Mouse (Mus musculus): ENCODE results near the gene Ngrn. TPM values are rescaled to one million over a fixed set of nuclear protein-coding genes. Genes with fewer than 3 reads are reported as not detected.

Ngrn gene
- polyA plus RNA-seq (2015; fragmentation: Nextera tagmentation; extraction: Ambion mirVana), result 51.3 and 52.8 TPM in 2 replicates

DNA sequence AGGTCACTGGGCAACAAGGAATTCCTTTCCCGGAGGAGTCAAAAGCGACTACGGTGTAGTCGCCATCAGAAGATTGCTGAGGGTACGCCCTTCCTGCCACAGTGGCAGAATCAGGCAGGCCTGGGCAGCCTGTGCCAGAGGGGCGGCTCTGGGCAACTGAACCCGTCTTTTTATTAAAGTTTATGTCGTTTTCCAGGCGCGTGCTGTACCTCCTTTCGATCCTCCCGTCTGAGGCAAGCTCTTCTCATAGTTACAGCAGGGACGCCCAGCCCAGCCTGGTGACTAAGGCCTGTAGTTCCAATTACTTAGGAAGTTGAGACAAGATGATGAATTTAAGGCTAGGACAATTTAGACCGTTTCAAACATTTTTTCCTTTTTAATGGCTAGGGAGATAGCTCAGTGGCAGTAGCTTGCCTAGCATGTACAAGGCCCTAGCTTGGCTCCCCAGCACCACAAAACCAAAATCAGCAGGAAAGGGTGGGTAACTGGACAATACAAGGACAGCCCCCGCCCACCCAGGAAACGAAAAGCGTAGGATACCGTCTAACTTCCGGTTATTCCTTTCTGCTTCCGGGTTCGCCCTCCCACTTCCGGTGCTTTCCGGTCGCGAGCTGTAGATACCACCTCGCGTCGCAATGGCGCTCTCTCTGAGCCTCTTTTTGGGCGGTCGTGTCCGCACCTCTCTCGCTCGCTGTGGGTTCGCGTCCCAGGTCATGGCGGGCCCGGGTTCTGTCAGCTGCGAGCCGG lies at the start of gene Ngrn:
Gene Ngrn, plus strand, starts transcription at position 591 of the 747 bp plus-strand sequence.
- H3K9ac ChIP-seq, result peak within 1 kb of the TSS; percentile 85
- H3K9me3 ChIP-seq, result no peaks in the 10 kb centered on the region
- H3K27ac ChIP-seq, result peak within 1 kb of the TSS; percentile 86
- peaks cover 16% of the 10 kb centered on the region for H3K36me3 ChIP-seq
- 26% methylated on average over 40 of the region's 40 CpGs for WGBS
- no peaks in the 10 kb centered on the region for H3K27me3 ChIP-seq (replicated peaks)
- ATAC-seq, result peak; percentile 92
- no peaks in the 10 kb centered on the region for H3K4me1 ChIP-seq (replicated peaks)
- H3K4me2 ChIP-seq (replicated peaks), result peak within 1 kb of the TSS; percentile 68
- H3K4me3 ChIP-seq (replicated peaks), result peak within 1 kb of the TSS; percentile 91

DNA sequence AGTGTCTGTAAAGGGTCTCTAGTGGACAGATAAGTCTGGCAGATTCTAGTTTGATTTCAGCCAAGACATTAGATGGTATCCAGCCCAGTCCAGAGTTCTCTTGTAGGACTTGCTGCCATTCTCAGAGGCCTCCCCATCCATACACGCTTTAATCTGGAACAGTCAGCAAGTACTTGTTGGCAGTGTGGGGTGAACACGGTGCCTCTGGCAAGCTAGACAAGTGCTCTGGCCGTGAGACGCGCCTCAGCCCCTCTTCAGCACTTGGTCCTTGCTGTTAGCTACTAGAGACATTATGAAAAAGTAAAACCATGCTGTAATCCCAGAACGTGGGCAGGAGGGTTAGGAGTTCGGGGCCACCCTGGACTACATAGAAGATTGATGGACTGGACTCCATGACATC lies 47.4 kb upstream of the Ngrn start:
- Histone ChIP-seq H3K36me3 (peaks cover 28% of the 10 kb centered on the region), H3K4me1 (replicated peaks) (peaks cover 14% of the 10 kb centered on the region), H3K27ac (no peak overlapping the region), H3K9me3 (no peaks in the 10 kb centered on the region), H3K4me3 (replicated peaks) (no peak overlapping the region), H3K9ac (no peak overlapping the region), H3K4me2 (replicated peaks) (no peak overlapping the region), H3K27me3 (replicated peaks) (no peaks in the 10 kb centered on the region)
- 92% methylated on average over 7 of the region's 7 CpGs for WGBS
- ATAC-seq, result no peak

DNA sequence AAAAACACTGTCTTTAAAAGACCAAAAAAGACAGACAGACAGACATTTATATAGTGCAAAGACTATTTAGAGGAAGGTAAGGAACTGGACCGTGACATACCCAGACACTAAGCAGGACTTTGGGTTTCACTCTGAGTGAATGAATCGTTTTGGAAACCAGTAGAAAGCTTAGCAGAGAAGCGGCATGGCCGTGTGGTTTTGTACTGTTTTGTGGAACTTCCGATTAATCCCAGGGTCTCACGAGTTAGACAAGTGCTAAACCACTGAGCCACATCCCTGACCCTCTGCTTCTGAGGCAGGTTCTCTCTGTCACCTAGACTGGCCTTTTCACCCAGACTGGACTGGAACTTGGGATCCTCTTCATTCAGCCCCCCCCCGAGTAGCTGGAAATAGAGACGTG lies 46.6 kb upstream of the Ngrn start:
- H3K36me3 ChIP-seq, result peaks cover 36% of the 10 kb centered on the region
- H3K9me3 ChIP-seq, result no peaks in the 10 kb centered on the region
- H3K4me3 ChIP-seq (replicated peaks), result no peak overlapping the region
- H3K27ac ChIP-seq, result no peak overlapping the region
- 74% methylated on average over 8 of the region's 8 CpGs for WGBS
- no peaks in the 10 kb centered on the region for H3K27me3 ChIP-seq (replicated peaks)
- H3K9ac ChIP-seq, result no peak overlapping the region
- H3K4me1 ChIP-seq (replicated peaks), result peaks cover 5% of the 10 kb centered on the region
- no peak for ATAC-seq
- H3K4me2 ChIP-seq (replicated peaks), result no peak overlapping the region

DNA sequence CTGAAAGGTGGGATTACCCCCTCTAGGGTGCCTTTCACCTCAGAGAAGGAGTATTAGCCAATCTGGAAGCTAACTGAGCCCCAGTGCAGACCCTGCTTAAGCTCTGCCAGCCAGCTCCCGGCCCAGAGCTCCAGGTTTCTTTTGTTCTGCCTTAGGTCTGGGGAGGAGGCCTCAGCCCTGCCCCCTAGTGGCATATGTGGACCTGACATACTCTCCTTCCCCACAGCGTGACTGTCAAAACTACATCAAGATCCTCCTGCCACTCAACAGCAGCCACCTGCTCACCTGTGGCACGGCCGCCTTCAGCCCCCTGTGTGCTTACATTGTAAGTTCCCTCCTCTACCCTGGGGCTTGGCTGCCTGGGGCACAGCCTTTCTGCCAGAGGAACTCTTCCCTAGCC lies 45.6 kb upstream of the Ngrn start:
- Histone ChIP-seq H3K27me3 (replicated peaks) (no peaks in the 10 kb centered on the region), H3K4me3 (replicated peaks) (no peak overlapping the region), H3K4me1 (replicated peaks) (0 out of 2 replicates have a peak, but pooled peaks cover 2% of the 10 kb centered on the region), H3K9me3 (no peaks in the 10 kb centered on the region), H3K36me3 (peaks cover 45% of the 10 kb centered on the region), H3K9ac (no peak overlapping the region), H3K27ac (no peak overlapping the region), H3K4me2 (replicated peaks) (no peak overlapping the region)
- WGBS, result 30% methylated on average over 4 of the region's 4 CpGs
- ATAC-seq, result peak; percentile 88

DNA sequence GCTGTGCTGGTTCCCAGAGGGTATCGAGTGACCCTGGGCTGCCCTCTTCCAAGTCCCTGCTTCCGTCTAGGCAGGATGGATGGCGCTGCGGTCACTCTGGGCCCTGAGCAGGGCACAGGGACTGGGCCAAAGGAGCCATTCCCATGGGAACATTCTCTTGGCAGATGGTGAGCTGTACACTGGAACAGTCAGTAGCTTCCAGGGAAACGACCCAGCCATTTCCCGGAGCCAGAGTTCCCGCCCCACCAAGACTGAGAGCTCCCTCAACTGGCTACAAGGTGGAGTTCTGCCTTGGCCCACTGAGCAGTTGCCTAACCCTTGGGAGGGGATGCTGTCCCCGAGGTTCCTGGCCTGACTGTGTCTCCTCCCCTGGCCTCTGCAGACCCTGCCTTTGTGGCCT lies 44.4 kb upstream of the Ngrn start:
- Histone ChIP-seq H3K4me2 (replicated peaks) (no peak overlapping the region), H3K4me1 (replicated peaks) (0 out of 2 replicates have a peak, but pooled peaks cover 2% of the 10 kb centered on the region), H3K27me3 (replicated peaks) (no peaks in the 10 kb centered on the region), H3K36me3 (peaks cover 51% of the 10 kb centered on the region), H3K9me3 (no peaks in the 10 kb centered on the region), H3K9ac (no peak overlapping the region), H3K4me3 (replicated peaks) (no peak overlapping the region), H3K27ac (no peak overlapping the region)
- no peak for ATAC-seq
- WGBS, result 78% methylated on average over 8 of the region's 8 CpGs

DNA sequence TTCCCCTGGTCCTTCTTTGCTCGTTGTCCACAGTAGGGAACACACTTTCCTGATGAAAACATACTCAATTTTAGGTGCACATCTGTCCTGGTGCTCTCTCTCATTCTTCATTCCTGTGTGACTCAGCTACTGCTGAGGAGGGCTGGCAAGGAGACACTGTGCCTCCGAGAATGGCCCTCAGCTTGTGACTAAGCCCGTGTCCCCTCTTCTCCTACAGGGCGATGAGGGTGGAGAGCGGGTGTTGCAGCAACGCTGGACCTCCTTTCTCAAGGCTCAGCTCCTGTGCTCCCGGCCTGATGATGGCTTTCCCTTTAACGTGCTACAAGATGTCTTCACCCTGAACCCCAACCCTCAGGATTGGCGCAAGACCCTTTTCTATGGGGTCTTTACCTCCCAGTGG lies 42.3 kb upstream of the Ngrn start:
- no peaks in the 10 kb centered on the region for H3K9me3 ChIP-seq
- 0 out of 2 replicates have a peak, but pooled peaks cover 2% of the 10 kb centered on the region for H3K4me1 ChIP-seq (replicated peaks)
- no peak for ATAC-seq
- no peak overlapping the region for H3K27ac ChIP-seq
- H3K4me3 ChIP-seq (replicated peaks), result no peak overlapping the region
- WGBS, result 95% methylated on average over 9 of the region's 9 CpGs
- no peak overlapping the region for H3K9ac ChIP-seq
- peaks cover 51% of the 10 kb centered on the region for H3K36me3 ChIP-seq
- no peak overlapping the region for H3K4me2 ChIP-seq (replicated peaks)
- no peaks in the 10 kb centered on the region for H3K27me3 ChIP-seq (replicated peaks)

DNA sequence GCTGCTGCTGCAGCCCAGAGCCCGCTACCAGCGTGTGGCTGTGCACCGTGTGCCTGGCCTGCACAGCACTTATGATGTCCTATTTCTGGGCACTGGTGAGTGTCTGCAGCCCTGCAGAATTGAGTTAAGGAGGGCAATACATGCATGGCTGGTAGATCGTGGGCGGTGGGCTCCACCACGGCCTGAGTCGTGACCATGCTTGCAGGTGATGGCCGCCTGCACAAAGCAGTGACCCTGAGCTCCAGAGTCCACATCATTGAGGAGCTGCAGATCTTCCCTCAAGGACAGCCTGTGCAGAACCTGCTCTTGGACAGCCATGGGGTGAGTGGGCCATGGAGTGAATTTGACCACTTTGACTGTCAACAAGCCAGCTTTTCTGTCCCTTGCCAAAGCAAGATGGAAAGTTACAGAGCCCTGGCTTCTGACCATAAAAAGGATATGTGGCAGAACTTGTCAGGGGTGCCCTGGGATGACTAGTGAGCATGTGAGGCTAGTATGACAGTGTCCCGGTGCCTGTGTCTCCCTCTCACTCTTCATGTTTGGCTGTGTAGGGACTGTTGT lies 40.7 kb upstream of the Ngrn start:
- no peaks in the 10 kb centered on the region for H3K9me3 ChIP-seq
- no peak overlapping the region for H3K9ac ChIP-seq
- H3K4me1 ChIP-seq (replicated peaks), result 0 out of 2 replicates have a peak, but pooled peaks cover 2% of the 10 kb centered on the region
- H3K27ac ChIP-seq, result no peak overlapping the region
- 93% methylated on average over 9 of the region's 9 CpGs for WGBS
- ATAC-seq, result no peak
- H3K36me3 ChIP-seq, result peaks cover 60% of the 10 kb centered on the region
- no peaks in the 10 kb centered on the region for H3K27me3 ChIP-seq (replicated peaks)
- no peak overlapping the region for H3K4me2 ChIP-seq (replicated peaks)
- no peak overlapping the region for H3K4me3 ChIP-seq (replicated peaks)

DNA sequence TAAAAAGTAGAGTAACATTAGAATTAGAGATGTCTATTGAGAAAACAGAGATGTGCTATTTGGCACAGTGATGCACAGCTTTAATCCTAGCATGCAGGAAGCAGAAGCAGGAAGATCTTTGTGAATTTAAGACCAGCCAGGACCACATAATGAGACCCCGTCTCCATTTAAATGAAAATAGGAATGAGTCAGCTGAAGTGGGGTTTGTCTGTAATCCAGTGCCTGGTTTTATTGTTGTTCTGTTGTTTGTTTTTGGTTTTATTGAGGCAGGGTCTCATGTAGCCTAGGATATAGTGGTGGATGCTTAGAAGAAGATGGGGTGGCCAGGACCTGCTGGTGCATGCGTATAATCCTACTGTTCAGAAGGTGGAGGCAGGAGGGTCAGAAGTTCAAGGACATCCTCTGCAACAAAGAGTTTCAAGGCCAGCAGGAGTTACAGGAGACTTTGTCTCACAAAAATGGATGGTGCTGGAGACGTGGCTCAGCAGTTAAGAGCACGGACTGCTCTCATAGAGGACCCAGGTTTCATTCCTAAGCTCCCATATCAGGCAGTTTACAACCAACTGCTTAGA lies 39.8 kb upstream of the Ngrn start:
- Histone ChIP-seq H3K27ac (no peak overlapping the region), H3K27me3 (replicated peaks) (no peaks in the 10 kb centered on the region), H3K36me3 (peaks cover 57% of the 10 kb centered on the region), H3K4me3 (replicated peaks) (no peak overlapping the region), H3K4me2 (replicated peaks) (no peak overlapping the region), H3K4me1 (replicated peaks) (no peaks in the 10 kb centered on the region), H3K9me3 (no peaks in the 10 kb centered on the region), H3K9ac (no peak overlapping the region)
- WGBS, result 79% methylated on average over 4 of the region's 4 CpGs
- no peak for ATAC-seq

DNA sequence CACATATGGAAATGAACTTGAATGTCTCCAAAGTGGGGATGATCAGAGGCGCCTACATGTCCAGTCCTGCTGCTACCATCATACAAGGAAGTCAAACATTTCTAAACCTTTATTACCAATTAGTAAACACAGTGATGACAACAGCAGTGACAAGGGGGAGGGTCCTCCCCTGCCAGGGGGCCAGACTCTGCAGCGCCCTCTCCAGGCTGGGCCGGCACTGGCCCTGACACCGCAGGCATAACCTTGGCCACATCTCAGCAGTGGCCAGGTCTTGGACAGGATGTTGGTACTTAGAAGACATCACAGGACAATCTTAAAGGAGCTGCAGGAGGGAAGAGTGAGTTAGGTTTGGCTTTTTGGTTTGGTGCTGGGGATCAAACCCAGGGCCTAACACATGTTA lies 34.0 kb upstream of the Ngrn start:
- ATAC-seq, result no peak
- H3K27me3 ChIP-seq (replicated peaks), result no peaks in the 10 kb centered on the region
- no peaks in the 10 kb centered on the region for H3K9me3 ChIP-seq
- H3K4me2 ChIP-seq (replicated peaks), result no peak overlapping the region
- H3K4me1 ChIP-seq (replicated peaks), result no peaks in the 10 kb centered on the region
- no peak overlapping the region for H3K27ac ChIP-seq
- H3K9ac ChIP-seq, result no peak overlapping the region
- peaks cover 18% of the 10 kb centered on the region for H3K36me3 ChIP-seq
- 90% methylated on average over 4 of the region's 4 CpGs for WGBS
- no peak overlapping the region for H3K4me3 ChIP-seq (replicated peaks)

DNA sequence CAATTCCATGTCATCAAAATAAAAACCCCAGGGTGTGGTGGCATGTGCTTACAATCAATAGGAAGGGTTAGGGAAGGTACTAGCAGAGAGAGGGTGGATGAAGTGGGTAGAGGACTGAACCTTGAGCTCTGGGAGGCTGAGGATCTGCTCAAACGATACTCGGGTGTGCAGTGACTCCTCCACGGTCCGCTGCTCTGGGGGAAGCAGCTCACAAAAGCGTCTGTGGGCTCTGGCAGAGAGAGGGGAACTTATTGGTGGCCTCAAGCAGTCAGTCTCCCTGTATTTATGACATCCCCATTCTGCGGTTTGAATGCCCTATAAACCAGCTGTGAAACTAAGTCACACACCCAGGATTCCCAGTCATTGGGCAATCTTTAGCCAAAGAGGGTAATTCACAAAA lies 30.8 kb upstream of the Ngrn start:
- Histone ChIP-seq H3K4me3 (replicated peaks) (no peak overlapping the region), H3K27me3 (replicated peaks) (no peaks in the 10 kb centered on the region), H3K9me3 (no peaks in the 10 kb centered on the region), H3K4me1 (replicated peaks) (0 out of 2 replicates have a peak, but pooled peaks cover 4% of the 10 kb centered on the region), H3K36me3 (peaks cover 9% of the 10 kb centered on the region), H3K27ac (no peak overlapping the region), H3K4me2 (replicated peaks) (no peak overlapping the region; the same call in 1 of the 2 replicates), H3K9ac (no peak overlapping the region)
- WGBS, result 67% methylated on average over 6 of the region's 6 CpGs
- no peak for ATAC-seq

DNA sequence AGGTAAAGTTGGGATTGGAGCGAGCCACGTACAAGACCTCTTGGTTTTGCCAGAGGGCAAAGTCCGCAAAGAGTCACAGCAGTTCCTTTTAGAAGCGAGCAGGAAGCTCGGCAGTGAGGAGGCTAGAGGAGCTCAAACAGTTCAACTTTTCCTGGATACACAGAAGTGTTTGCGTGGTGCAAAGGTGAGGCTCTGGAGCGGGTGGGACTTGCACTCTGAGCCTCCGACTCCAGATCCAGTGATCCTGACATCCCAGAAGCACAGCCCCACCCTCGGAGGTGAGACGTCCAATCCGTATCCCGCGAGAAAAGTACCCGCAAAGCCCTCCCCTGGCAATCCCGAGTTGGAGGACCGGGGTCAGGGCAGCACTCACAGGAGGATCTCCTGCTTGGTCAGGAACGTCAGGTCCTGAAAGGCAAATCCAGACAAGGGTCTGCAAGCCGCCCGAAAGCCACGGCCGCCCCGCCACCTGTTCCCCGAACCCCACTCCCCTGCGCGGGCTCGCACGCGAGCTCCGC lies 29.0 kb upstream of the Ngrn start:
- Histone ChIP-seq H3K36me3 (peaks cover 5% of the 10 kb centered on the region), H3K27me3 (replicated peaks) (no peaks in the 10 kb centered on the region), H3K9ac (peak overlapping the region; percentile 56), H3K9me3 (no peaks in the 10 kb centered on the region), H3K27ac (peak overlapping the region; percentile 88), H3K4me3 (replicated peaks) (peak overlapping the region; percentile 78), H3K4me1 (replicated peaks) (0 out of 2 replicates have a peak, but pooled peaks cover 4% of the 10 kb centered on the region), H3K4me2 (replicated peaks) (peak overlapping the region; percentile 88)
- ATAC-seq, result peak; percentile 73
- WGBS, result under 1% methylated on average over 29 of the region's 29 CpGs

DNA sequence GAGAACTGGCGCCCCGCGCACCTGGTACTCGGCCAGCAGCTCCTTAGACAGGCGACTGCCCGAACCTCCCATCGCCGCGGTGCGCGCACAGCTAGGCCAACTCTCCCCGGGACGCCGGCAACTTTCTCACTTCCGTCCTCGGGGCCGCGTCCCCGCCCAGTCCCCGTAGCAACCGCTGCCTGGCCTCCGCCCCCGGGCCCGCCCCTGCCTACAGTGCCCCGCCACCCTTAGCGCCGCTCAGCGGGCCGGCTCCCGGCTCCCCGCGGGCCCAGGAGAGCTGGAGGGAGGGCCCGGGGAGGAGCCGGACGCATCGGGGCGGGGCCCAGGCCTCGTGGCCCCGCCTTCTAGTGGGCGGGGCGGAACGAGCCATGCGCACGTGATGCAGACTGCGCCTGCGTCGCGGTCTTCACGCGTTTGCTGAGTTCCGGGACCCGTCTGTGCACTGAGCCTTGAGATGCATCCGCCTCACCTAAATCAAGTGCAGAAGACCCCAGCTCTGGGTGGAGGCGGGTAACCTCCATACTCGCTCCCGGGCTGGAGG lies 28.5 kb upstream of the Ngrn start, which contains the start of the genes Cib1 and Gdpgp1:
Gene Cib1, minus strand, starts transcription at position 325 of the 541 bp plus-strand sequence.
Gene Gdpgp1, plus strand, starts transcription at position 377 of the 541 bp plus-strand sequence.
- Histone ChIP-seq H3K4me1 (replicated peaks) (0 out of 2 replicates have a peak, but pooled peaks cover 4% of the 10 kb centered on the region), H3K9me3 (no peaks in the 10 kb centered on the region), H3K36me3 (no peaks in the 10 kb centered on the region; the same call in 1 of the 2 replicates), H3K4me3 (replicated peaks) (peak within 1 kb of the TSS; percentile 78), H3K9ac (peak within 1 kb of the TSS; percentile 64), H3K4me2 (replicated peaks) (peak within 1 kb of the TSS; percentile 88), H3K27me3 (replicated peaks) (no peaks in the 10 kb centered on the region), H3K27ac (peak within 1 kb of the TSS; percentile 88)
- ATAC-seq, result peak; percentile 99
- 1% methylated on average over 56 of the region's 56 CpGs for WGBS

All from intestine, embryonic 15.5 days (tissue).